Mouse (Mus musculus) thymus, postnatal 4 days (tissue): ENCODE results near the gene Rnf166.

ENCODE experiments used
- DNase-seq: peaks from one replicate; pipeline ENCODE4 v3.0.0; 2021

Rnf166 gene

GRCm38 (mm10) chr8:122437708-122438331 lies 38.0 kb downstream of the Rnf166 start:
- DNase-seq, result no peak

- DNase-seq, result no peak
Measured at GRCm38 (mm10) chr8:122436586-122437125, 39.2 kb downstream of the Rnf166 start.

- no peak for DNase-seq
Measured at GRCm38 (mm10) chr8:122436146-122436545, 39.7 kb downstream of the Rnf166 start.

- no peak for DNase-seq
Measured at GRCm38 (mm10) chr8:122435375-122435774, 40.5 kb downstream of the Rnf166 start.

- no peak for DNase-seq
Measured at GRCm38 (mm10) chr8:122433269-122433905, 42.5 kb downstream of the Rnf166 start.

- DNase-seq, result peak; percentile 90
Measured at GRCm38 (mm10) chr8:122432443-122433268, 43.2 kb downstream of the Rnf166 start, which contains the start of gene Cyba. Gene Cyba (minus strand): TSS chr8:122432930.

- peak; percentile 70 for DNase-seq
Measured at GRCm38 (mm10) chr8:122431694-122432442, 44.0 kb downstream of the Rnf166 start.

GRCm38 (mm10) chr8:122430646-122431045 lies 45.2 kb downstream of the Rnf166 start:
- no peak for DNase-seq

GRCm38 (mm10) chr8:122430058-122430636 lies 45.7 kb downstream of the Rnf166 start:
- no peak for DNase-seq

GRCm38 (mm10) chr8:122428163-122428562 lies 47.7 kb downstream of the Rnf166 start:
- no peak for DNase-seq

GRCm38 (mm10) chr8:122427607-122428006 lies 48.3 kb downstream of the Rnf166 start:
- DNase-seq, result no peak

- no peak for DNase-seq
Measured at GRCm38 (mm10) chr8:122426145-122426544, 49.7 kb downstream of the Rnf166 start.

- no peak for DNase-seq
Measured at GRCm38 (mm10) chr8:122423659-122424058, 52.2 kb downstream of the Rnf166 start.

GRCm38 (mm10) chr8:122423217-122423616 lies 52.6 kb downstream of the Rnf166 start:
- no peak for DNase-seq

- no peak for DNase-seq
Measured at GRCm38 (mm10) chr8:122421376-122422070, 54.3 kb downstream of the Rnf166 start, which contains the start of gene Il17c. Gene Il17c (plus strand): TSS chr8:122422020.

- no peak for DNase-seq
Measured at GRCm38 (mm10) chr8:122419881-122420555, 55.8 kb downstream of the Rnf166 start.
